Mouse (Mus musculus) liver, adult 2 months (tissue): ENCODE measurements at regions not wholly inside any gene's neighbourhood (a gene's known extent, or its start where the extent isn't known, plus 50 kb on each side); places are given as distances from the start of the nearest gene placed in this dataset.

Source experiments
- DNase-seq: peaks from one replicate; pipeline ENCODE4 v3.0.0-alpha.2; 2011; ENCODE audit warnings: low read depth, low spot score; ENCODE audit errors: extremely low read depth
- H3K27ac ChIP-seq: fragments of 200-500 bp; replicated peaks from 2 replicates; pipeline ENCODE4 v1.5.1; 2012; ENCODE audit warnings: low read depth, mild to moderate bottlenecking, control low read depth, inconsistent platforms, low read length; ENCODE audit not compliant: insufficient read depth
- H3K27me3 ChIP-seq: fragments of 200-500 bp; 2 replicates; pipeline ENCODE4 v1.6.1; 2012; ENCODE audit warnings: mild to moderate bottlenecking, moderate library complexity, low read length, inconsistent platforms; ENCODE audit not compliant: control insufficient read depth, insufficient read depth
- H3K36me3 ChIP-seq: fragments of 200-500 bp; 2 replicates; pipeline ENCODE4 v1.6.1; 2012; ENCODE audit warnings: low read length, inconsistent platforms; ENCODE audit not compliant: control insufficient read depth, insufficient read depth
- H3K4me1 ChIP-seq: fragments of 200-500 bp; 2 replicates; pipeline ENCODE4 v1.6.1; 2011; ENCODE audit warnings: low read length; ENCODE audit not compliant: control insufficient read depth, insufficient read depth
- H3K4me3 ChIP-seq: fragments of 200-500 bp; 2 replicates; pipeline ENCODE4 v1.5.1; 2011; ENCODE audit warnings: low read depth, mild to moderate bottlenecking, control low read depth, low read length, moderate library complexity; ENCODE audit not compliant: insufficient read depth
- H3K79me2 ChIP-seq: fragments of 200-500 bp; 2 replicates; pipeline ENCODE4 v1.6.1; 2012; ENCODE audit warnings: inconsistent platforms, mild to moderate bottlenecking, low read length, moderate library complexity; ENCODE audit not compliant: control insufficient read depth, insufficient read depth
- H3K9ac ChIP-seq: fragments of 200-500 bp; 2 replicates; pipeline ENCODE4 v1.6.1; 2012; ENCODE audit warnings: low read depth, mild to moderate bottlenecking, control low read depth, inconsistent platforms, low read length
- CTCF ChIP-seq: fragments of 200-500 bp; IDR thresholded peaks from 2 replicates; pipeline ENCODE4 v1.5.1; 2011; ENCODE audit warnings: low read depth, low read length, control low read depth
- POLR2A ChIP-seq: fragments of 200-500 bp; IDR thresholded peaks from 2 replicates; pipeline ENCODE4 v1.6.1; 2011; ENCODE audit warnings: low read length, control low read depth; ENCODE audit not compliant: insufficient read depth; ENCODE audit errors: extremely low read depth
- WGBS: fragments of 180-500 bp; shearing (Covaris S2); methylation state at CpG from one replicate; pipeline ENCODE4 v1.1.7; 2018; 5-methylcytosine and 5-hydroxymethylcytosine counted together

DNA sequence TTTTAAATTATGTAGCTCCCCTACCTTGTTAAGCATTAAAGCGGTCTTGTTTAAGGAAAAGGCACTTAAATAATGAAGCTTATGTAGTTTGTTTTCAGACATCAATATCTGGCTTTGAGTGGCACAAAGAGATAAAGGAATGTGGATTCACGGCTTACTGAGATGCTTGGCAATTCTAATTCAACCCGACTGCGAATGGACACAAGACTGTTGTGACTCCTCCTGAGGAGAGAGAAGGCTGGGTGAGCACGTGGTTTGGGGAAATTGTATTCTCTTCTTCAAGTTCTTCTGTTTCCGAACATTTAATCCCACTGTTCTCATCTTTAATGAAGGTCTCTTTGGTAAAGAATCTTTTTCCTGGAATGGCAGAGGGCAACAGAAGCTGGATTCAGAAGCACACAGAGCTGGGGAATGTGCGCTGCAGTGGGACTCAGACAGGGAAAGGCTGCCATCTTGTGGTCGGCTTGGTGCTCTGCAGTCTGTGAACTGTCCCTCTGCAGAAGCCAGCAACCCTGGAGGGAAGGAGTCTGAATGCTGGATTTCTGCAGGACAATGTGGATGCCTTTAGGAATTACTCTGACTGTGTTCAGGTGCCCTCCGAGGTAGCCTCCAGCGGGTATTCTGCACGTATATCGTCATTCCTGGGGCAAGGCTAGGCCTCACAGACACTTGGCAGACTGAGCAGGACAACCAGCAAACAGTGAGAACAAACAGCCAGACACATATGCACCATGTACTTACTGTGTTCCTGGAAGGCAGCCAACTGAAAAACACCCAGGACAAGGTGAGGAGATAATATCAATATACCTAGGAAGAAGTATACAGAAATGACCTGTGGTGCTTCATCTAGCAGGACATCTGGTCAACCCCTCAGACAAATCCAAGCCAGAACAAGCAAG, 54.0 kb upstream of the Pax1 start:
- H3K27me3 ChIP-seq: no peaks in the 10 kb centered on the region
- H3K4me1 ChIP-seq: no peaks in the 10 kb centered on the region
- H3K4me3 ChIP-seq: no peak overlapping the region
- no peak overlapping the region for H3K9ac ChIP-seq
- H3K36me3 ChIP-seq: no peaks in the 10 kb centered on the region
- no peaks in the 10 kb centered on the region for H3K79me2 ChIP-seq
- 21% methylated on average over 12 of the region's 12 CpGs for WGBS
- peak; percentile 98 for TF ChIP-seq CTCF
- no peak for TF ChIP-seq POLR2A
- peak; percentile 23 for DNase-seq
- no peak overlapping the region for H3K27ac ChIP-seq

DNA sequence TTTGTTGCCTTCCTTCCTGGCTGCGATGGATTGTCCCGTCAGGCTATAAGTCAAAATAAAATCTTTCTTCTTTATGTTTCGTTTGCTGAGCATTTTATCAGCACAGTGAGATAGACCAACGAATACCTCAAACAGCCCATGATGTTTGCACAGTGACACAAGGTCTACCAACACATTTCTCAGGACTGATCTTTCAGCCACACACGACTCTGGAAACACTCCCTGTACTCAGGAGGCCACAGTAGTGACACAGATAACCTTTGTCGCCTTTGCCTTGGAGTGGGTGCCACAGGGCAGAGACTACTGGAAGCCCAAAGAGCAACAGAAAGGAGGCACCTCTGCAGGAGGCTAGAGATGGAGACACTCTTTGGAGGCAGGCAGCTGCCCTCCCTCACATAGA, 55.0 kb upstream of the Pax1 start:
- WGBS: 46% methylated on average over 6 of the region's 6 CpGs
- TF ChIP-seq POLR2A (no peak), CTCF (no peak)
- DNase-seq: no peak
- Histone ChIP-seq H3K4me1 (no peaks in the 10 kb centered on the region), H3K27me3 (no peaks in the 10 kb centered on the region), H3K27ac (no peak overlapping the region), H3K36me3 (no peaks in the 10 kb centered on the region), H3K4me3 (no peak overlapping the region), H3K79me2 (no peaks in the 10 kb centered on the region), H3K9ac (no peak overlapping the region)

DNA sequence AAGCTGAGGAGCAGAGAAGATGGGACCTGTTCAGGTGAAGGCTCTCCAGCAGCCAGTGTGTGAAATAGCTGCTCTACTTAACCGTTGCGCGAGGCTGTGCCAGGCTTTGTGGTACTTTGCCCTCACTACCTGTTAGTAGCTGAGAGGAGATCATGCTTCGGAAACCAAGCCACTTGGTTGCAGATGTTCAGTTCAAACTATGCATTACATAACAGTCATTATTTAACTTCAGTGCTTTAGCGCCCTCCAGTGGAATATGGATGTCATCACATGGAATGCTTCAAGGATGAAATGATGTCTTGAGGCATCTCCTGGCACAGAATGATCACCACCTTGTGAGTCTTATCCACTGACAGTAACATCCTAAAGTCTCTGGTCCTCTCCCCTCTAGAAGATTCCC, 56.5 kb upstream of the Pax1 start:
- Histone ChIP-seq H3K4me3 (no peak overlapping the region), H3K36me3 (no peaks in the 10 kb centered on the region), H3K9ac (no peak overlapping the region), H3K27me3 (no peaks in the 10 kb centered on the region), H3K4me1 (no peaks in the 10 kb centered on the region), H3K79me2 (no peaks in the 10 kb centered on the region), H3K27ac (no peak overlapping the region)
- WGBS: 7% methylated on average over 5 of the region's 5 CpGs
- TF ChIP-seq CTCF (peak; percentile 63), POLR2A (no peak)
- DNase-seq: peak; percentile 76

DNA sequence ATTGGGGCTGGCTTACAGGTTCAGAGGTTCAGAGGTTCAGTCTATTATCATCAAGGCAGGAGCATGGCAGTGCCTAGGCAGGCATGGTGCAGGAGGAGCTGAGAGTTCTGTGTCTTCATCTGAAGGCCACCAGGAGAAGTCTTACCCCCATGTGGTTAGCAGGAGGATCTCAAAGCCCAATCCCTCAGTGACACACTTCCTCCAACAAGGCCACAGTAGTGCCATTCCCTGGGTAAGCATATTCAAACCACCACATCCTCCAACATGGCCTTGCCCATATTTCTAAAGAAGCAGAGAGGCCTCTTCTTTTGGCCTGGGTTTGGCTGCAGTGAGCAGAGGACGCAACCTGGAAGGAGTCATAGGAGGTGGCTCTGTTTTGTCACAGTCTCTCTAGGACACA, 61.2 kb upstream of the Pax1 start:
- no peak for DNase-seq
- 96% methylated on average over 1 of the region's 1 CpGs for WGBS
- Histone ChIP-seq H3K79me2 (no peaks in the 10 kb centered on the region), H3K27ac (no peak overlapping the region), H3K36me3 (no peaks in the 10 kb centered on the region), H3K27me3 (no peaks in the 10 kb centered on the region), H3K4me1 (no peaks in the 10 kb centered on the region), H3K4me3 (no peak overlapping the region), H3K9ac (no peak overlapping the region)
- no peak for TF ChIP-seq POLR2A
- no peak for TF ChIP-seq CTCF

DNA sequence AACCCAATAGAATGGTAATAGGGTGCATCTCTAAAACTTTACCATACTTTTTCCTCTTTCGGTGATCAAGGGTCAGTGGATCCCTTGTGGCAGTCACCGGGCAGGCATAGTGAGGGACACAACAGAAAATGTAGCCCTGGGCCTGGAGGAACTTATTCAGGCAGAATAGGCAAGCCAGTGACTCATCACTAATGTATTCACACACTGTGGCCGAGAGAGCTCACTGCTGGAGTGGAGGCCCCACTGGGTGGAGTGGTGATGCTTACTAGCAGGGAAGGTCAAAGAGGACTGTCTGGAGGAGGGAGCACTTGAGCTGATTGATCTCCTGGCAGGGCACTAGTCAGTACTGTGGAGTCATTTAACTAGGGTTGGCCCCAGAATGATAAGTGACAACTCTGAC, 62.4 kb upstream of the Pax1 start:
- TF ChIP-seq POLR2A: no peak
- no peak for TF ChIP-seq CTCF
- Histone ChIP-seq H3K79me2 (no peaks in the 10 kb centered on the region), H3K9ac (no peak overlapping the region), H3K36me3 (no peaks in the 10 kb centered on the region), H3K27ac (no peak overlapping the region), H3K27me3 (no peaks in the 10 kb centered on the region), H3K4me3 (no peak overlapping the region), H3K4me1 (no peaks in the 10 kb centered on the region)
- no peak for DNase-seq
- 76% methylated on average over 3 of the region's 3 CpGs for WGBS

DNA sequence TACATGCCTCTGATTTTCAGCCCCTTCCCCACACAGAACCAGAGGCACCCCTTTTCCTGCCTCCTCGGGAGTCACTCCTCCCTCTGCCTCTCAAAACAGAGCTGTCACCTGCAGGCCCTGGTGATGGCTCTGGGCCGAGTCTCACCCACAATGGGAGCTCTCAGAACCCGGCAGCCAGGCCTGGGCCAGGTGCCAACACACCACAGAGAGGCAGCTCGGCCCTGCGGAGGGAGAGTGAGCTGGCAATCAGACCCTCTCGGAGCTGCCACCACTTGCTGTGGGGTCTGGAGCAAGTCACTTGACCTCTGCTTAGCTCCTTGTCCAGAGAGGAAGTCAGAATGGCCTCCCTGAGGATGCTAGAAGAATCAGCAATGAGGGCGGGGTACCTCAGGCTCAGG, 63.2 kb upstream of the Pax1 start:
- WGBS: 69% methylated on average over 7 of the region's 7 CpGs
- Histone ChIP-seq H3K79me2 (no peaks in the 10 kb centered on the region), H3K4me1 (no peaks in the 10 kb centered on the region), H3K27ac (no peak overlapping the region), H3K4me3 (no peak overlapping the region), H3K36me3 (no peaks in the 10 kb centered on the region), H3K27me3 (no peaks in the 10 kb centered on the region), H3K9ac (no peak overlapping the region)
- TF ChIP-seq POLR2A: no peak
- no peak for TF ChIP-seq CTCF
- no peak for DNase-seq
